Mouse (Mus musculus) G1E (cell line): ENCODE measurements around the gene 4632433K11Rik. TPM values are rescaled to one million over a fixed set of nuclear protein-coding genes. Genes with fewer than 3 reads are reported as not detected.
A peak's percentile ranks its signal among the peaks of the same experiment; 100 is the strongest.
"Not testable (repeated sequence)": the region's sequence is repeated elsewhere in the genome, so short reads cannot be mapped to it uniquely, and the experiment has no call there.

Experiments used
- ATAC-seq: 2 replicates; pipeline ENCODE4 v1.8.0; 2016; ENCODE audit warnings: mild to moderate bottlenecking; ENCODE audit not compliant: insufficient number of reproducible peaks, poor library complexity, low FRiP score, severe bottlenecking; ENCODE audit errors: extremely low read depth
- DNase-seq: peaks from one replicate; pipeline ENCODE4 v3.0.0; 2012; ENCODE audit warnings: low spot score
- H3K27me3 ChIP-seq: 2 replicates; pipeline ENCODE4 v1.6.1; 2012; ENCODE audit warnings: mild to moderate bottlenecking, low read length, inconsistent platforms; ENCODE audit not compliant: insufficient read depth
- H3K36me3 ChIP-seq: replicated peaks from 2 replicates; pipeline ENCODE3; 2012; ENCODE audit warnings: mild to moderate bottlenecking, inconsistent platforms
- H3K4me1 ChIP-seq: 2 replicates; pipeline ENCODE4 v1.6.1; 2012; ENCODE audit warnings: low read depth, low read length, inconsistent platforms, mixed read lengths; ENCODE audit not compliant: insufficient read depth
- H3K4me3 ChIP-seq: 2 replicates; pipeline ENCODE4 v1.5.1; 2012; ENCODE audit warnings: low read depth, mild to moderate bottlenecking, inconsistent platforms, low read length, moderate library complexity, mixed read lengths
- H3K9me3 ChIP-seq: replicated peaks from 2 replicates; pipeline ENCODE4 v1.6.1; 2012; ENCODE audit warnings: inconsistent platforms
- CTCF ChIP-seq: IDR thresholded peaks from 2 replicates; pipeline ENCODE4 v1.5.1; 2012; ENCODE audit warnings: low read depth, low read length, inconsistent platforms, mixed read lengths
- GATA1 ChIP-seq: IDR thresholded peaks from 2 replicates; pipeline ENCODE4 v1.6.1; 2012; ENCODE audit warnings: borderline replicate concordance, low read length, inconsistent platforms, mixed read lengths
- GATA2 ChIP-seq: IDR thresholded peaks from 2 replicates; pipeline ENCODE4 v1.6.1; 2012; ENCODE audit warnings: low read depth, low read length, inconsistent platforms, borderline replicate concordance
- POLR2AphosphoS5 ChIP-seq: IDR thresholded peaks from 2 replicates; pipeline ENCODE4 v1.6.1; 2012; ENCODE audit warnings: low read depth, low read length, inconsistent platforms; ENCODE audit not compliant: insufficient replicate concordance
- TAL1 ChIP-seq: conservative IDR thresholded peaks from 2 replicates; pipeline ENCODE4 v1.6.1; 2012; ENCODE audit warnings: low read depth, low read length, inconsistent platforms, mixed read lengths
- polyA plus RNA-seq: library from polyadenylated mRNA; stranded (reverse); fragments of >175 nt; gene quantifications from 2 replicates; pipeline ENCODE4 v1.2.3, GENCODE M21; 2012
- total RNA-seq, 2 experiments: library from RNA; stranded (forward) in 1 of 2; stranded (reverse) in 1 of 2; fragments of 200-1000 nt in 1 of 2; fragments of >200 nt in 1 of 2; fragmentation: Nextera tagmentation in 1 of 2; gene quantifications; 2 replicates each; pipeline ENCODE4 v1.2.3; 2014 to 2017

Gene 4632433K11Rik
- total and polyA plus RNA-seq, 3 experiments: 0.98 to 1.2 TPM; not detected in 1

- H3K36me3 ChIP-seq: peaks cover 29% of the 10 kb centered on the region
- peak; percentile 23; the same call in 1 of the 2 replicates for ATAC-seq
- H3K9me3 ChIP-seq: no peaks in the 10 kb centered on the region
- DNase-seq: peak; percentile 71
- peaks cover 12% of the 10 kb centered on the region for H3K27me3 ChIP-seq
- peaks cover 44% of the 10 kb centered on the region for H3K4me1 ChIP-seq
- H3K4me3 ChIP-seq: peak within 1 kb of the TSS; percentile 74
- no peak for TF ChIP-seq GATA1
- TF ChIP-seq CTCF: no peak
Measured at GRCm38 (mm10) chr7:5061774-5062359, 27.9 kb downstream of the 4632433K11Rik start, which contains the start of gene U2af2. Gene U2af2, plus strand, starts transcription at chr7:5062143.

GRCm38 (mm10) chr7:5062360-5063001 is 28.6 kb downstream of the 4632433K11Rik start:
- Histone ChIP-seq H3K27me3 (peaks cover 5% of the 10 kb centered on the region), H3K36me3 (peaks cover 36% of the 10 kb centered on the region), H3K4me3 (peak overlapping the region; percentile 74), H3K9me3 (no peaks in the 10 kb centered on the region), H3K4me1 (peaks cover 49% of the 10 kb centered on the region)
- ATAC-seq (no peak), DNase-seq (peak; percentile 70)
- TF ChIP-seq CTCF (no peak), GATA1 (no peak), GATA2 (no peak), TAL1 (no peak), POLR2AphosphoS5 (no peak)

GRCm38 (mm10) chr7:5064886-5065285 is 31.0 kb downstream of the 4632433K11Rik start:
- no peaks in the 10 kb centered on the region for H3K27me3 ChIP-seq
- peaks cover 67% of the 10 kb centered on the region for H3K4me1 ChIP-seq
- peak overlapping the region; percentile 65; the same call in 1 of the 2 replicates for H3K4me3 ChIP-seq
- TF ChIP-seq GATA2 (no peak), POLR2AphosphoS5 (no peak)
- H3K9me3 ChIP-seq: no peaks in the 10 kb centered on the region
- H3K36me3 ChIP-seq: peaks cover 55% of the 10 kb centered on the region
- DNase-seq (no peak), ATAC-seq (no peak)

- Histone ChIP-seq H3K36me3 (peaks cover 98% of the 10 kb centered on the region), H3K9me3 (no peaks in the 10 kb centered on the region), H3K4me1 (peaks cover 94% of the 10 kb centered on the region), H3K27me3 (no peaks in the 10 kb centered on the region), H3K4me3 (no peak overlapping the region)
- DNase-seq: no peak
- no peak for ATAC-seq
- TF ChIP-seq GATA1: no peak
- TF ChIP-seq POLR2AphosphoS5: no peak
- no peak for TF ChIP-seq CTCF
- TF ChIP-seq TAL1: no peak
- TF ChIP-seq GATA2: no peak
Measured at GRCm38 (mm10) chr7:5073586-5073985, 39.7 kb downstream of the 4632433K11Rik start.

DNA sequence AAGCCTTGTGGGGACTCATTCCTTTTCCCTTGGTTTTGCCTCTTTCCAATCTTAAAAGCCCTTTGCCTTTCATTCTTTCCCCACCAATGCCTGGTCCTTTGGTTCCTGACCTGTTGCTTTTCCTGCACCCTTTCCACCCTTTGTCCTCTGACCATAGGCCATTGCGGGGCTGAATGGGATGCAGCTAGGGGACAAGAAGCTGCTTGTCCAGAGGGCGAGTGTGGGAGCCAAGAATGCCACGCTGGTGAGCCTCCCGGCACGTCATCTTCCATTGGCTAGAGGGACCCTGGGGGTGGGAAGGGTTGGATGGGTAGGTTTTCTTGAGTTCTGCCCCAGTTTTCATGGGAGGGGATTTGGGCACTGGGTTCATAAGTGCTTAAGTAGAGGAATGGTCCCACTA is 41.1 kb downstream of the 4632433K11Rik start:
- Histone ChIP-seq H3K9me3 (no peaks in the 10 kb centered on the region), H3K4me3 (no peak overlapping the region; the same call in 1 of the 2 replicates), H3K27me3 (no peaks in the 10 kb centered on the region), H3K36me3 (peaks cover 92% of the 10 kb centered on the region), H3K4me1 (peaks cover 87% of the 10 kb centered on the region)
- ATAC-seq (no peak), DNase-seq (no peak)
- TF ChIP-seq GATA2 (no peak), POLR2AphosphoS5 (no peak), CTCF (no peak), GATA1 (no peak), TAL1 (no peak)

DNA sequence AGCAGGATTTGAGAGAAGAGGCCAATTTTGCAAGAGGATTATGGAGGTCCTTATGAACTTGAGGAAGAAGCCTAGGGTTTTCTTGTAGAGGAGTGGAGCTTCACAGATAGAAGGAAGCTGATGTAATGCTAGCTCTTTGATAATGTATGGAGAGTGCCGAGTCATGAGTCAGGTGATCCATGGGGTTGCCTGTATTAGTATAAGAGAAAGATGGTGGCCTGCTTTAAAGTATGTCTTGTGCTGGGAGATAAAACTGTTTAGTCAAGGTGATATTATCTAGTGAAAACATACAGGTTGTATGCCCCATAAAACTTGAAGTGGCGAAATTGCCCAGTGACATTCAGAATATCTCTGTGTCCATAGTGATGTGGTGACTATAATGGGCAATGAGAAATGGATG is 43.0 kb downstream of the 4632433K11Rik start:
- Histone ChIP-seq H3K36me3 (peaks cover 74% of the 10 kb centered on the region), H3K27me3 (no peaks in the 10 kb centered on the region), H3K4me1 (peaks cover 73% of the 10 kb centered on the region), H3K9me3 (no peaks in the 10 kb centered on the region), H3K4me3 (no peak overlapping the region)
- TF ChIP-seq POLR2AphosphoS5 (no peak), TAL1 (peak; percentile 75)
- DNase-seq: peak; percentile 48
- peak; percentile 74 for ATAC-seq

GRCm38 (mm10) chr7:5079365-5080009 is 45.6 kb downstream of the 4632433K11Rik start:
- not testable (repeated sequence) for ATAC-seq, DNase-seq, H3K9me3 ChIP-seq, H3K27me3 ChIP-seq
- Histone ChIP-seq H3K4me3 (peak overlapping the region; percentile 98), H3K4me1 (peaks cover 68% of the 10 kb centered on the region), H3K36me3 (peaks cover 69% of the 10 kb centered on the region)
